Mouse (Mus musculus) cerebellum, postnatal 36 days (tissue): ENCODE results near the gene Ppp2r1b.
"Not testable (repeated sequence)": the region's sequence is repeated elsewhere in the genome, so short reads cannot be mapped to it uniquely, and the experiment has no call there.

Experiments
- DNase-seq, 2 experiments: peaks; one replicate each; pipeline ENCODE4 v3.0.0; 2021 to 2022; ENCODE audit warnings: mixed read lengths in 2 of 2

Gene Ppp2r1b

DNA sequence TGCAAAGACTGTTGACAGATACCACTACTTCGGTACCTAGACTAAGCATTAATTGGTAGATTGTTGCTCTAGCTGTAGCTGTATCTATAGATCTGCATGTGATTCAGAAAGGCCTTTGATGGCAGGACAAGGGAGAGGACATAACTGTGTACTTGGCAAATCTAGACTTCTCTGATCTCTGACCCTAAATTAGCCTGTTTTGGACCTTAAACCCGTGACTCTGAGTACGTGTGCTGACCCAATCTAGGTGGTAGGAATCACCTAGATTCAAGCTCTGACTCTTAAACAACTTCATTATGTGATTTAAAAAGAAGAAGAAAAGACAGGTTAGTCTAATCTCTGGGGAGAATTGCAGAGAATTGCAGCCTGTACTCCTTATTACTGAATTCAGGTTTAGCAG, at the start of gene Ppp2r1b:
TSS of gene Ppp2r1b (plus strand) at position 221 of the 400 bp plus-strand sequence.
- DNase-seq, result no peak

DNA sequence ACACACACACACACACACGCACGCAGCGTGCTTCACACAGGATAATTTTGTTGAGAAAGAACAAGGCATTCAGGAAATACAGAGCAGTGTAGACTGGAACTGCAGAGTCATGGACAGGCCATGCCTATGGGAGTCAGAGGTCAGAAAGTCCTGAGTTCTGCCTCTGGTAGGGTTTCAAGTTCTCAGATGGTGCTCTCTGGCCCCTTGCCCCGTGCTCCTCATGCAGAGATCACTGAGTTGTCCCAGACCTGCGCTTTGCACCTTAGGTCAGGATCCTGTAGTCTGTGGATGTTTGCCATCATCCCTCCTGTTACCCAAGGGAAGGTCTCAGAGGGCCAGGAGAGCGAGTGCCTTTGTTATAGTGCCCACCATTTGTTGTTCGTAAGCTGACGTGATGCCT, 48.3 kb upstream of the Ppp2r1b start:
- DNase-seq, result no peak

DNA sequence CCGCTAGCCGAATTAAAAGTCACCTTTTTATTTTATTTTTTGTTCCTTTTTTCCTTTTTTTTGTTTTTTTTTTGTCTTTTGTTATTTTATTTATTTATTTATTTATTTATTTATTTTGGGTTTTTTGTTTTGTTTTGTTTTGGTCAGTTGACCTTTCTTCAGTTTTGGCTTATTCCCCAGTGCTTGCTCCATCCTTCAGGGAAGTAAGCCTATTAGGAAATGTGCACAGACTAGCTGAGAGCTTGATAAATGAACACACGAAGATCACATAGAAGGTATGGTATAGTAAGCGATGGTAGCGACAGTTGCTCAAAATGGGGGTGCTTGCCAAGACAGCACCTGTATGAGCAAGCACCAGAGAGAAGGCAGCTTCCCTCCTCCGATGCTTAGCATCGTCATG, 47.5 kb upstream of the Ppp2r1b start:
- no peak for DNase-seq

DNA sequence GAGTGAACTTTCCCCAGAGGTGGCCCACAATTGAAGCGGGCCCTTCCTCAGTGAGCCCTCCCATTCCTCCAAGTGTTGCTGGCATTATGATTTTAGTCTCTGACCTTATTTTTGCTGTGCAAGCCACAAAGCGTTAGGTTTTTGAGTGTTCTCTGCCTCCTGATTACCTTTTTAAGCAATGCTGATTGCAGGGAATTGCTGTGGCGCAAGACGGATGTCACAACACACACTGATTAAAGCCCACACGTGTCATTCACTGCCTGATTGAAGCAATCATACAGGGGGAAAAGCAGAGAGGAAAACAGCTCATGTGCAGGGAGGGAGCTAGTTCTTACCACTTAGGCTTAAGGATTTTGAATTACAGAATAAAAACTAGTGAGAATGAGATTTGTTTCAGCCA, 46.7 kb upstream of the Ppp2r1b start:
- no peak for DNase-seq

DNA sequence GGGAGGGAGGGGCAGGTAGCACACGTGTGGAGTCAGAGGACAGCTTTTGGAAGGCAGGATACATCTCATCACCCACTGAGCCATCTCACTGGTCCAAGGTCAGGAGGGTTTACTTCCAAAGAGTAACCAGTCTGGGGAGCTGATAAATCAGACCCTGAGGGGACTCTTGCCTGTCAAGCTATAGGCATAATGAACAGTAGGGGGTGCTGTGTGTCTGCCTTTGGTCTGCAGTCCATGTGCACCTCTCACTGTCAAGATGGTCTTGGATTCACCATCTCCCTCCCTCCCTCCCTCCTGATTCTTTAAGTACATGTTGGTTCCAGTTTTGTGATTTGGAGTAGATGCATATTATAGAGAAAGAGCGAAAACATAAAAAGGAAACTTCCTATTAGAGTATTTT, 44.1 kb upstream of the Ppp2r1b start:
- peak; percentile 23 to 25 for DNase-seq

DNA sequence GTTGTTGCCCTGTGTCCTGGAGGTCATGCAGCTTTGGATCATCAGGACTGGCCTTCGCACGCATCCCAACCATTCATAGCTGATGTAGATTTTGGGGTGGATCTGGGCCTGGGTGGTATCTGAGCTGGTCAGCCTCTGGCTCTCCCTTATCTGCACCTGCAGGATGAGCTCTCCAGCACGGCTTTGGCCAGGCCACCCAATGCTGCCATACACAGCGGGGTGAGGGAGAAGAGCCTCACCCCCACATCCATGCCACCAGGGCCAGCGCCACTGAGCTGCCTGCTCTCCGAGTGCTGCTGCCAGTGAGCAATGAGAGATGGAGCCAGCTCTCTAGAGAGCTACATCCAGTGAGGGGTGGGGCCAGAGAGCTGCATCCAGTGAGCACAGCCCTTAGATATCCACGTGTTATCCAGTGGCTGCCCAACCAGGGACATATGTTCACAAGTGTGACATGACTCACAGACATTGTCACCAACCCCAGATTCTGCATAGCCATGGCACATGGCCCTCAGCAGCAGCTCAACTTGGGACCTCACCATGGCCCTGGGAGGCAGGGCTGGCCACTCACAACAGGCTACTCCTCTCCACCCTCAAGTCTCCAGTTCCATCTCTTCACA, 41.9 kb upstream of the Ppp2r1b start:
- no peak for DNase-seq

DNA sequence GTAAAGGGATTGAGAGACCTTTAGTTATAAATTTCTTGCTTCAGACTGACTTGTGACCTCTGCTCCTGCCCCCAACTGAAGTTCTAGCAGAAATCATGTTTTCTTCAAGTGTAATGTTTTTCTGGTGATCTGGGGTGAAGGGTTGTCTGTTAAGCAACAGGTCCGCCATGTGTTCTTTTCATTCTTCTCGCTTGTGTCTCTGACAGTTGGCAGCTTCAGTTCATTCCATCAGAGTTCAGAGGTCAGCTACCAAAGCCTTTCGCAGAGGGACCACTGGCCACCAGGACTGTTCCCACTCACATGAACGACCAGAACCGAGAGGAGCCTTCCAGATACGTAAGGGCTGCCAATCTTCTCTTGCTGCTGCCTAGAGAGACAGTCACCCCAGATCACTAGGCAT, 36.6 kb upstream of the Ppp2r1b start:
- no peak for DNase-seq

DNA sequence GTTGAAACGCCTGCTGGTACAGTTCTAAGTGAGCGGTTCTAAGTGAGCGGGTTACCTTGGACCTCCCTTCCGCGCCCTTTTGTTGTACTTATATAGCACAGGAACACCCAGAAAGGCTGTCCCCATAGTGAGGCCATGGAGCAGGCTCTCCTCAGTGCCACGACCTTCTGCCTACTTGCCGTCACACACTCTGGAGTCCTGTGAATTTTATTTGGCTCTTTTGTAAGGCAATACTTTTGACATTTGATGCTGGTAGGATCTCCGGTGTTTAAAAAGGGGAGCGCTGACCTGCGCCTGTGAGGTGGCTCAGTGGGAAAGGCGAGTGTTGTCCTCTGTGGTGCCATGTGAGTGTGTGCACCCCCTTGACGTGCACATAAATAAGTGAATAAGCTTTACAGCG, 36.0 kb upstream of the Ppp2r1b start:
- no peak for DNase-seq

DNA sequence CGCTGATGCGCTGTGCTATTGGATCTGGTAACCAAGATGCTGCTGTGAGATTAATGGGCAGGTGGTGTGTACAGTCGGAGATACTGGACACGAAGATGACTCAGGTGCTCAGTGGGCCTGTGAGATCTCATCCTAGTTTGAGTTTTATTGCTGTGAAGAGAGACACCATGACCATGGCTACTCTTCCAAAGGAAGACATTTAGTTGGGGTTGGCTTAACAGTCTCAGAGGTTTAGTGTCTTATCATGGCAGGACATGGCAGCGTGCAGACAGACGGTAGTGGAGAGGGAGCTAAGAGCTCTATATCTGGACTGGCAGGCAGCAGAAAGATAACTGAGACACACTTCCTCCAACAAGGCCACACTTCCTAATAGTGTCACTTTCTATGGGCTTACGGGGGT, 33.9 kb upstream of the Ppp2r1b start:
- no peak for DNase-seq

DNA sequence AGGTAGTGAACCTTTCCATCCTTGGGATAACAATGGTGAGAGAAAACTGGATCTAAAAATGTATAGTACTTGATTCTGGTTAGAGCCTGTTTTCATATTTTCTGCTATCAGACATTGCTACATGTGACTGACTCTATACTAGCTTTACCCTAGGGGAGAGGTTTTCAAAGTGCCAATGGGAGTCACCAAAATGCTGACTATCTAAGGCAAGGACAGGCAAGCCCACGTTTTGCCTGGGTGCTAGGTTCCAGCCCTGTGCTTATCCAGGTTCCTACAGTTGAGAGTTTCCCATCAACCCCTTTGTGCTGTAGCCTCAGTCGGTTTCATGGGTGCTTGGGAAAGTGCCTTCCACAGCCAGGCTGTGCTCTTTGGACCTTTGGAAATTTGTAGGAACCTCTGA, 33.4 kb upstream of the Ppp2r1b start:
- no peak for DNase-seq

DNA sequence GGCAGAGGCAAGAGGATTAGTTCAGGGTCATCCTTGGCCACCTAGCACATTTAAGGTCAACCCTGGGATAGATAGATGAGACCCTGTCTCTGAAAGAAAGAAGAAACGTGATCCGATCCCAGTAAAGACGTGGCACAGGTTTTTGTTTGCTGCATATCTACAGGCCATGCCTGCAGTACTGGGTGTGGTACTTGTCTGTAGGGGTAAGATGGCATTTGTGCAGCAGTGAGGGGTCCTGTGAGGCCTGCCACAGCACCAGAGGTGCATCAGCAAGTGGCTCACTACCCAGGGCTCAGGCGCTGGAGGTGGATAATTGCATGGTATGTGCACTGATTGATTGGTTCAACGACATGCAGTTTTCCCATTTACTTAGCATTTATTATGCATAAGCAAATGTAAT, 31.3 kb upstream of the Ppp2r1b start:
- DNase-seq, result no peak

DNA sequence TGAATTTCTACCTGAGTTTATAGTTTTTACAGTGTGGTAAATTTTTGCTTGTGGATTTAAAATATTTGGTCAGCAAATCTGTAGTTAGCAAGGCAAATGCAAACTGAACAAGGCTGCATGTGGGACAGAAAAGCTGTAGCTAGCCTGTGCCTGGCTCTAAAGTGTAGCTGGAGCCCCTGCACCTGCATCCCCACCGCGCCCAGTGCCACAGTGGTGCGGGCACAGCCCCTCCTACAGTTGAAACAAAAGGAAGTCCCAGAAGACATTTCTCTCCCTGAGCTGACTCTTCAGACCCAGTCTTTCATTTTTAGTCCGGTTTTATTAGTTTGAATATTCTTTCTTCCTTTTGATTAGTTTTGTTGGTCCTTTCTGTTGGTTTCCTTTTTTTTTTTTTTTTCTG, 29.4 kb upstream of the Ppp2r1b start:
- no peak for DNase-seq

DNA sequence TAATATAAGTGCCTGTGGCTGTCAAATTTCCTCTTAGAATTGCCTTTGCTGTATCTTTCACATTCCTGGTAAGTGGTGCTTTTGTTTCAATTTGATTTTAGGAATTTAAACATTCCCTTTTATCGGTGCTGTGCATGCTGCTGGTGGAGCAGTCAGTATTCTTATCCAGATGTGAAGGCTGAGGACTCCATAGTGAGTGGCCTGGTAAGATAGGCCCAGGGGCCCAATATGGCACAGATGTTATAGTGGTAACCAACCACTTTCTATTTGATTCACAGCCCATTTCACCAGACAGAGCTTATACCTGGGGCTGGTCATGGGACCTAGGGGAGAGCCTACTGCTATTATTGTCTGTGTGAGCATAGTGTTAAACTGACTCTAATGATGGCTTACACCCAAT, 28.6 kb upstream of the Ppp2r1b start:
- DNase-seq, result no peak

DNA sequence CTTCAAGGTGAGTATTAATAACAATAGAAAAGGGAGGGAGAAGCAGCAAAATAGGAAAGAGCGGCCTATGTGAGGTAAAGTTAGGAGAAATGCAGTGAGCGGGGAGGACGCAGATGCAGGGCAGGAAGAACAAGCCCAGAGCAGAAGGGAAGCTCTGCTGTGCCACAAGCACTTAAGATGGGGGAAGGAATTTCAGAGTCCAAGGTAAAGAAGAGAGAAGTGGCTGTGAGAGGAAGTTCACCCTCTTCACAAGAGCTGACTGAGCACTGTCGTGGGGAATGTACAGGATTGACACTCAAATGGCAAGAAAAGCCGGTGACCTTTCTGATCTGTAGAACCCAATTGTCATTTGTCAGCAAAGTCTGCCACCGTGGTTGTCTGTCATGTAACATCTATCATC, 27.1 kb upstream of the Ppp2r1b start:
- no peak for DNase-seq

DNA sequence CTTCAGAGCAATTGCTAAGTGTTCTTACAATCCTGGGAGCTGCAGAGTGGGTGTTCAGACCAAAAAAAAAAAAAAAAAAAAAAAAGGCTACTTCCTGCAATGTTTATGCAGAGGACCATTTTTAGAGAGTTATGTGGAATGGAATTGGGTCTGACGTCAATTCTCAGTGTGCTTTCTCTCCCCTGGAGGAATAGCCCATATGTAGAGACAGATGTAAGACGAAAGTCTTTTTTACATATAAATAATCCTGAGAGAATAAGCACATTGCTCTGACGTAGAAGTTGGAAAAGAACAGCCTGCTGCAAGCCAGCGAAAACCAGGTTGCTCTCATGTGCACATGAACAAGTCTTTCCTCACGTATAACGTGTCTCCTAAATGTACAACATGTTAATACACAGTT, 25.4 kb upstream of the Ppp2r1b start:
- DNase-seq, result no peak

DNA sequence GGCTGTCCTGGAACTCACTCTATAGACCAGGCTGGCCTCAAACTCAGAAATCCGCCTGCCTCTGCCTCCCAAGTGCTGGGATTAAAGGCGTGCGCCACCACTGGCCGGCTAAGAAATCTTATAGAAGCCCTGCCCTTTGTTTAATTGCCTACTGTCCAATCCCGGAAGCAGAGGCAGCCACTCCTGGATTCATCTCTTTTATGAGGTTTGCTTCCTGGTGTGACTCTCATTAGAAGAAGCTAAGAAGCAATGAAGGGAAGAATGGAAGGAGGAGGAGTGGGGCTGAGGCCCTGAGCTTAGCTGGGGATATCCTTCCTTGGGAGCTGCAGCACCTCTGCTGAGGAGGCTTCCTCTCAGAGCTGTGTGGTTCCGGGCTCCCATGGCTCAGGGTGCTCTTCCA, 23.4 kb upstream of the Ppp2r1b start:
- no peak for DNase-seq

DNA sequence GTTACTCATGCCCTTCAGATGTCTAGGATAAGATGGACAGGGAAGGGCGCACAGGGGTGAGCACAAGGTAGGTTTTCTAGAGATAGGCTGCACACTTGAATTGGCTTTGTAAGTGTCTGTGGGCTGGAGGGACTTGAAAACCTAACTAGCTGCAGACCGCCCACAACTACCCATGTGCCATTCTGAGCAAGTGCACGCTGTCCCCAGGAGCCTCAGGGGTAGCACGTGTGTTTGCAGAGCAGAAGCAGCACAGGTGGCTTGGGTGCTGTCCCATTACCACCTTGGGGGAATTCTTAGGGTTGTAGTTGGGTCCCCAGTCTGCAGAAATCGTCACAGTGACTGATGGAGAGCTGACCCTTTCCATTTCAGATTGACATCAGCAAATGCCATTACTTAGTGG, 22.9 kb upstream of the Ppp2r1b start:
- no peak for DNase-seq

DNA sequence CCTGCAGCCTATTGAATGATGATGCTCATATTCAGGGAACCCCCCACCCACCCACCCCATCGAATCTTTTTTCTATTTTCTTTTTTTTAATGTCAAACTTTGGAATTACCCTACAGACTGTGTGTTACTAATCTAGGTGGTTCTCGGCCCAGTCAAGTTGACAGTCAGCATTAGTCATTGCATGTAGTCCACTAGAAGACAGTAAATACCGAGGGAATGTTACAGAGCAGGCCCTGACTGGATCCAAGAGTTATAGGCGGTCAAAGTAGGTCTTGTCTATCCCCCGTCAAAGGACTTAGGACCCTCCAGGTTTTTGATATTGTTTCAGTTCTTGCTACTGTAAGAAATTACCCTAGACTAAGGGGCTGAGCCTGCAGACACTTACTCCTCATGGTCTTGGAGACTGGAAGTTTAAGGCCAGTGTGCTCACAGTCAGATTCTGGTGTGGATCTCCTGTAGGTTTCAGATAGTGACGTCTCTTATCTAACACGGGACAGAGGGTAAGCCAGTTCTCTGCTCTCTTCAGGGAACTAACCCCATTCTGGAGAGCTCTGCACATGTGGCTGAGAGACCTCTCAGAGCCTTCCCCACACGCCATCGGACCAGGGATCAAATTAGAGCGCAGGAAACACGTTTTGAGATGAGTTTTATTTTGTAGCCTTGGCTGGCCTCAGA, 21.2 kb upstream of the Ppp2r1b start:
- DNase-seq, result no peak

DNA sequence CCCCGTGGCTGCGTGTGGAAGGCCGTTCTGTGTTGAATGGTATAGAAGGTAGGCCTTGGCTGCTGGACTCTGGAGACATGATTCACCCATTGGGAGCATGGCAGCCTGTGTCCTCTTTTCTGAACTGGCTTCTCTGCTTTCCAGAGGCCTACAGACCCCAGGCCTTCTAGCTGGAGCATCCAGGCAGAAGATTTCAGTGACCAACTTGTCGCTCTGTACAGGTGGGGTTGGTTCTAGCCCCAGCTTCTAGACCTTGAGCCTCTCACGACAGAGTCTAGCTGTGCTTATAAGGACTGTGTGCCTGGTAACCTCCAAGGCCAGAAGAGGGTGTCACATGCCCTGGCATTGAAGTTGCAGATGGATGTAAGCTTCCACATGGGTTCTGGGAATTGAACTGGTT, 13.6 kb upstream of the Ppp2r1b start:
- DNase-seq, result no peak

DNA sequence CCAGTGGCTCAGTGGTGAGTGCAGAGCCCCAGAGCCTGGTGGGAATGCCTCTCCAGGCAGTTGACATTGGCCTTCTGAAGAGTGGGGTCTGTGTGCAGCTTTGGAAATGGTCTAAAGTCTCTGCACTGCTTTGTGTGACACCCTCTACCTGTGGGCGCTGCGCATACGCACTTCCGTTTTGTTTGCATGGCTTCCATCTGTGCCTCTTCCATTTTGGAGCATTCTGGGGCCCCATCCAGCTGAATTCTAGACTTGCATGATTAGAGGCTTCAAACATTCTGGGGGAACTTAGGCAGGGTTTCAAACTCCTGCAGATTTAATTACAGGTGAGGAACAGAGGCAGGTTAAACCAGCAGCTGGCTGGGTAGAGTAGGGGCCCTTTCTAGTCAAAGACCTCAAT, 12.9 kb upstream of the Ppp2r1b start:
- DNase-seq, result no peak

DNA sequence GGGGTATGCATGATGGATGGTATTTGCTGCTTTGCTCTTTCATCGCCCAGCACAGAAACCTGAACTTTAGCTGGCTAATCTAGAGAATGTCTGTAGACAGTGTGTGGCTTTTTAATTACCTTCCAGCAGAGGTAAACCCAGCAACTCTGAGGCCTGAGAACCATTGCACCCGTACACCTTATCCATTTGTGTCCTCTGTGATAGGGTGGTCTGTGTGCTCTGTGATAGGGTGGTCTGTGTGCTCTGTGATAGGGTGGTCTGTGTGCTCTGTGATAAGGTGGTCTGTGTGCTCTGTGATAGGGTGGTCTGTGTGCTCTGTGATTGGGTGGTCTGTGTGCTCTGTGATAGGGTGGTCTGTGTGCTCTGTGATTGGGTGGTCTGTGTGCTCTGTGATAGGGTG, 12.5 kb upstream of the Ppp2r1b start:
- not testable (repeated sequence) for DNase-seq

DNA sequence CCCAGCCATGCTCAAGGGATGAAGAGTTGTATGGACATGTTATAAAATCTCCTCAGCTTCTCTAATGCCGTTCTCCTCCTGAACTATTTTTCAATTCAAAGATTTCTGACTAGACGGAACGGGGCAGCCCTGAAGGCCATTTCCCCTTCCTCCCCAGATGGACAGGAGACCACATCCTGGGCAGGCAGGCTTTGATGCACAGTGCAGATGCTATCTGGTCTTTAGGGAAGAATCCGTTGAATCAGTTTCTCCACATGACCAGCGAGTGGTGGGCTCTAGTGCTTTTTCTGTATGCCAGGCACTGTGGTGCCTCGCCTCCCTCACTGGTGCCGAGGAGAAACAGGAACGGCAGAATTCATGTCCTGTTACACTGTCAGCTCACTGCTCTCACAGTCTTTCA, 11.3 kb upstream of the Ppp2r1b start:
- no peak for DNase-seq

DNA sequence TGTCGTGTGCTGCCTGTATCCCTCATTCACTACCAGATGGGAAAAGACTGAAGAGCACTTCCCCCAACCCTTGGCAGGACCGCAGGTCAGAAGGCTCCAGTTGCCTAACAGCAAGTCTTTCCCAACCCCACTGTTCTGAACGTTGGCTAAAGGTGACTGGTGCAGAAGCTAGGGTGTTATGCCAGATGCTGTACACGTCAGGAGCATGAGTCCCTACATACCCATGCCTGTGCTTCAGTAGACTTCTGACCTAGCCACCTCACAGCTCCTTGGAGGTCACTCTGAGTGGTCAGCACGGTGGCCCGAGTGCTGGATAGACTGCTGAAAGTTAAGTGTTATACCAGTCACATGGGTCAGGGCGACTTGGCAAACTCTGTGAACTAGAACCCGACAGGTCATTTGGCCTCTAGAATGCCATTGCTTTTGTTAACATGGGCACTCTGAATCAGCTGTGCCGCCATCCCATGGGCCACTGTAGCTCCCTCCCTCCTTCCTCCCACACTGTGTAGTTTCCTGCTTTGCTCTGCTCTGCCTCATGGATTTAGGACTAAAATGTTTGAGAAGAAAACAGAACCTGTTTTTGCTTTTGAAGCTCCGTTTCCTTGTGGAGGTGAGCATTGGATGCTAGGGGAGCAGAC, 9.9 kb upstream of the Ppp2r1b start:
- DNase-seq, result no peak

DNA sequence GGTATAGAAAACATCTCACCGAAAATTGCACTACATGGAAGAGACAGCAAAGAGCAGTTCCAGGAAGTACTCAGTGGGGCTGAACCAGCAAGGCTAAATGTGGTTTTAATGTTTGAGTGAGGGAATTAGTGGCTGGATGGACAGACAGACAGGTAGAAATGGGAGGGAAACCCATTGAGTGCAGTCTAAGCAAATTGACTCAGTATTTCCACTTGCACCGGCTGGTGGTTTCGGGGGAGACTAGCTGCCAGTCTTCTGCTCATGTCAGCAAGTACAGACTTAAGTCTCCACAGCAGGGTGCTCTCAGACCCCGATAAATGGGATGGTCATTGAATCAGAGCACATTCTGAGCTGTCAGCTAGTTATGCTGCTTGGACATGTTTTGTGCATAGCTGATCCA, 9.0 kb upstream of the Ppp2r1b start:
- DNase-seq, result no peak
